Mouse (Mus musculus) ES-Bruce4 (cell line): ENCODE data around the gene Phpt1. TPM values are rescaled to one million over a fixed set of nuclear protein-coding genes. Genes with fewer than 3 reads are reported as not detected.

ENCODE experiments used
- H3K27ac ChIP-seq: 2 replicates; pipeline ENCODE4 v1.5.1; 2012; ENCODE audit warnings: low read length, inconsistent platforms; ENCODE audit not compliant: insufficient read depth
- H3K27me3 ChIP-seq: 2 replicates; pipeline ENCODE4 v1.6.1; 2012; ENCODE audit warnings: mild to moderate bottlenecking, low read length, inconsistent platforms; ENCODE audit not compliant: control insufficient read depth, poor library complexity, insufficient read depth, severe bottlenecking
- H3K36me3 ChIP-seq: 2 replicates; pipeline ENCODE4 v1.6.1; 2012; ENCODE audit warnings: inconsistent platforms, mild to moderate bottlenecking, low read length, moderate library complexity; ENCODE audit not compliant: control insufficient read depth, poor library complexity, insufficient read depth, severe bottlenecking
- H3K4me1 ChIP-seq: one replicate; pipeline ENCODE4 v1.8.1; 2011; ENCODE audit warnings: low read length; ENCODE audit not compliant: control insufficient read depth, insufficient read depth
- H3K4me3 ChIP-seq: 2 replicates; pipeline ENCODE4 v1.5.1; 2011; ENCODE audit warnings: low read depth, mild to moderate bottlenecking, low read length
- H3K9ac ChIP-seq: 2 replicates; pipeline ENCODE4 v1.6.1; 2012; ENCODE audit warnings: low read depth, mild to moderate bottlenecking, inconsistent platforms; ENCODE audit not compliant: poor library complexity, severe bottlenecking
- H3K9me3 ChIP-seq: replicated peaks from 2 replicates; pipeline ENCODE4 v1.6.1; 2012; ENCODE audit warnings: mild to moderate bottlenecking, low read length, inconsistent platforms; ENCODE audit not compliant: control insufficient read depth, poor library complexity, insufficient read depth, severe bottlenecking
- CTCF ChIP-seq: IDR thresholded peaks from one replicate; pipeline ENCODE4 v1.8.1; 2011; ENCODE audit warnings: low read depth, low read length
- EP300 ChIP-seq: IDR thresholded peaks from 2 replicates; pipeline ENCODE4 v1.6.1; 2011; ENCODE audit warnings: low read depth, low read length; ENCODE audit not compliant: insufficient read depth
- POLR2A ChIP-seq: IDR thresholded peaks from one replicate; pipeline ENCODE4 v1.8.1; 2011; ENCODE audit warnings: low read length; ENCODE audit not compliant: insufficient read depth
- polyA plus RNA-seq: library from polyadenylated mRNA; stranded (reverse); fragments of >200 nt; gene quantifications from 2 replicates; pipeline ENCODE4 v1.2.4, GENCODE M21; 2011; ENCODE audit warnings: low read depth; ENCODE audit not compliant: missing spikeins, insufficient read depth, insufficient read length

The Phpt1 gene
- polyA plus RNA-seq, 1 experiment, result 37.0 TPM

- Histone ChIP-seq H3K36me3 (no peaks in the 10 kb centered on the region), H3K9ac (no peak overlapping the region), H3K4me3 (no peak overlapping the region), H3K27ac (no peak overlapping the region), H3K4me1 (no peaks in the 10 kb centered on the region), H3K9me3 (no peaks in the 10 kb centered on the region), H3K27me3 (no peaks in the 10 kb centered on the region)
- TF ChIP-seq CTCF (peak; percentile 70), EP300 (no peak)
Measured at GRCm38 (mm10) chr2:25551186-25551585, 23.8 kb downstream of the Phpt1 start.

GRCm38 (mm10) chr2:25549021-25549991, 25.7 kb downstream of the Phpt1 start:
- H3K9me3 ChIP-seq, result no peaks in the 10 kb centered on the region
- peaks cover 2% of the 10 kb centered on the region for H3K4me1 ChIP-seq
- H3K4me3 ChIP-seq, result no peak overlapping the region
- no peaks in the 10 kb centered on the region for H3K36me3 ChIP-seq
- H3K9ac ChIP-seq, result no peak overlapping the region
- no peaks in the 10 kb centered on the region for H3K27me3 ChIP-seq
- TF ChIP-seq POLR2A (no peak), CTCF (no peak), EP300 (no peak)
- no peak overlapping the region for H3K27ac ChIP-seq

GRCm38 (mm10) chr2:25546811-25547491, 28.1 kb downstream of the Phpt1 start, which contains the start of gene Traf2:
Gene Traf2 (minus strand): TSS chr2:25546940.
- TF ChIP-seq POLR2A, result peak; percentile 7
- TF ChIP-seq CTCF, result no peak
- TF ChIP-seq EP300, result no peak
- no peaks in the 10 kb centered on the region for H3K9me3 ChIP-seq

GRCm38 (mm10) chr2:25545996-25546810, 28.8 kb downstream of the Phpt1 start:
- Histone ChIP-seq H3K9ac (peak overlapping the region; percentile 70), H3K4me1 (peaks cover 2% of the 10 kb centered on the region), H3K36me3 (no peaks in the 10 kb centered on the region), H3K27ac (no peak overlapping the region), H3K9me3 (no peaks in the 10 kb centered on the region), H3K27me3 (no peaks in the 10 kb centered on the region), H3K4me3 (peak overlapping the region; percentile 69)
- TF ChIP-seq POLR2A, result no peak
- TF ChIP-seq EP300, result no peak
- TF ChIP-seq CTCF, result no peak

More at GRCm38 (mm10) chr2:25546811-25547491, 28.1 kb downstream of the Phpt1 start, which contains the start of gene Traf2:
- Histone ChIP-seq H3K27ac (no peak within 1 kb of the TSS), H3K9ac (peak within 1 kb of the TSS; percentile 70), H3K36me3 (no peaks in the 10 kb centered on the region), H3K4me3 (peak within 1 kb of the TSS; percentile 69), H3K4me1 (peaks cover 2% of the 10 kb centered on the region), H3K27me3 (no peaks in the 10 kb centered on the region)

GRCm38 (mm10) chr2:25541644-25542367, 33.2 kb downstream of the Phpt1 start:
- no peak overlapping the region for H3K4me3 ChIP-seq
- no peaks in the 10 kb centered on the region for H3K27me3 ChIP-seq
- H3K9me3 ChIP-seq, result no peaks in the 10 kb centered on the region
- H3K27ac ChIP-seq, result no peak overlapping the region
- TF ChIP-seq CTCF, result no peak
- TF ChIP-seq EP300, result no peak
- peaks cover 2% of the 10 kb centered on the region for H3K4me1 ChIP-seq
- H3K9ac ChIP-seq, result no peak overlapping the region
- no peaks in the 10 kb centered on the region; the same call in 1 of the 2 replicates for H3K36me3 ChIP-seq
